Mouse (Mus musculus) lung, embryonic 16.5 days (tissue): ENCODE measurements around the gene Apbb1ip. TPM values are rescaled to one million over a fixed set of nuclear protein-coding genes. Genes with fewer than 3 reads are reported as not detected.

Experiments
- ATAC-seq: fragments of 200-750 bp; cut with Nextera tagmentation; 2 replicates; pipeline ENCODE4 v1.8.0; 2017; ENCODE audit warnings: low read depth, mild to moderate bottlenecking, moderate library complexity
- H3K27ac ChIP-seq: fragments of 300-500 bp; sonication (generic); 2 replicates; pipeline ENCODE4 v1.5.1; 2014; ENCODE audit warnings: mild to moderate bottlenecking, control low read depth, low read length
- H3K27me3 ChIP-seq: fragments of 300-500 bp; sonication (generic); 2 replicates; pipeline ENCODE4 v1.6.1; 2014; ENCODE audit warnings: low read depth, low read length, mixed read lengths; ENCODE audit not compliant: control insufficient read depth, insufficient read depth
- H3K36me3 ChIP-seq: fragments of 300-500 bp; sonication (generic); 2 replicates; pipeline ENCODE4 v1.6.1; 2014; ENCODE audit warnings: low read length; ENCODE audit not compliant: control insufficient read depth, insufficient read depth
- H3K4me1 ChIP-seq: fragments of 300-500 bp; sonication (generic); replicated peaks from 2 replicates; pipeline ENCODE4 v1.6.1; 2014; ENCODE audit warnings: low read length, mixed read lengths; ENCODE audit not compliant: control insufficient read depth, insufficient read depth
- H3K4me2 ChIP-seq: fragments of 300-500 bp; sonication (generic); 2 replicates; pipeline ENCODE4 v1.6.1; 2014; ENCODE audit warnings: low read depth, low read length, control low read depth
- H3K4me3 ChIP-seq: fragments of 300-500 bp; sonication (generic); 2 replicates; pipeline ENCODE4 v1.5.1; 2014; ENCODE audit warnings: mild to moderate bottlenecking, low read length, control low read depth
- H3K9ac ChIP-seq: fragments of 300-500 bp; sonication (generic); 2 replicates; pipeline ENCODE4 v1.6.1; 2014; ENCODE audit warnings: low read length, control low read depth
- H3K9me3 ChIP-seq: fragments of 300-500 bp; sonication (generic); 2 replicates; pipeline ENCODE4 v1.6.1; 2016; ENCODE audit warnings: low read length; ENCODE audit not compliant: control insufficient read depth
- WGBS: fragments of 180-500 bp; shearing (Covaris S2); extraction: QIAGEN DNeasy Blood & Tissue Kit; methylation state at CpG from one replicate; pipeline ENCODE4 v1.1.7; 2014; 5-methylcytosine and 5-hydroxymethylcytosine counted together
- polyA plus RNA-seq: library from polyadenylated mRNA; unstranded; fragments of >200 nt; fragmentation: Nextera tagmentation; extraction: Ambion mirVana; gene quantifications from 2 replicates; pipeline ENCODE4 v1.2.1, GENCODE M21; 2015

Apbb1ip gene
- 1.6 and 2.3 TPM in 2 replicates for polyA plus RNA-seq

GRCm38 (mm10) chr2:22773549-22774180 is at the start of gene Apbb1ip:
Apbb1ip (plus strand) TSS chr2:22774094.
- no peaks in the 10 kb centered on the region for H3K9me3 ChIP-seq
- peaks cover 2% of the 10 kb centered on the region; the same call in 1 of the 2 replicates for H3K27me3 ChIP-seq
- ATAC-seq: peak; percentile 34; the same call in 1 of the 2 replicates
- 24% methylated on average over 9 of the region's 9 CpGs for WGBS
- H3K27ac ChIP-seq: no peak within 1 kb of the TSS
- H3K4me1 ChIP-seq: no peaks in the 10 kb centered on the region
- peak within 1 kb of the TSS; percentile 43 for H3K4me3 ChIP-seq
- peak within 1 kb of the TSS; percentile 65 for H3K4me2 ChIP-seq
- peak within 1 kb of the TSS; percentile 42 for H3K9ac ChIP-seq
- H3K36me3 ChIP-seq: no peaks in the 10 kb centered on the region

- 85% methylated on average over 1 of the region's 1 CpGs for WGBS
- no peaks in the 10 kb centered on the region for H3K9me3 ChIP-seq
These were observed 46.8 kb upstream of the Apbb1ip start for GRCm38 (mm10) chr2:22727113-22727512.

GRCm38 (mm10) chr2:22736134-22736533 is 37.8 kb upstream of the Apbb1ip start:
- H3K9me3 ChIP-seq: no peaks in the 10 kb centered on the region
- H3K9ac ChIP-seq: no peak overlapping the region
- H3K4me3 ChIP-seq: no peak overlapping the region
- ATAC-seq: no peak
- H3K4me1 ChIP-seq: no peaks in the 10 kb centered on the region
- WGBS: 54% methylated on average over 2 of the region's 2 CpGs
- no peaks in the 10 kb centered on the region for H3K27me3 ChIP-seq
- no peak overlapping the region for H3K27ac ChIP-seq
- H3K36me3 ChIP-seq: no peaks in the 10 kb centered on the region
- H3K4me2 ChIP-seq: no peak overlapping the region

More at GRCm38 (mm10) chr2:22727113-22727512, 46.8 kb upstream of the Apbb1ip start:
- H3K4me1 ChIP-seq: no peaks in the 10 kb centered on the region
- no peak overlapping the region for H3K27ac ChIP-seq
- no peak overlapping the region for H3K4me3 ChIP-seq
- H3K27me3 ChIP-seq: no peaks in the 10 kb centered on the region
- H3K9ac ChIP-seq: no peak overlapping the region
- H3K4me2 ChIP-seq: no peak overlapping the region
- ATAC-seq: no peak
- no peaks in the 10 kb centered on the region for H3K36me3 ChIP-seq

GRCm38 (mm10) chr2:22739369-22739768 is 34.5 kb upstream of the Apbb1ip start:
- H3K27ac ChIP-seq: no peak overlapping the region
- no peak for ATAC-seq
- no peak overlapping the region for H3K4me2 ChIP-seq
- no peaks in the 10 kb centered on the region for H3K9me3 ChIP-seq
- no peak overlapping the region for H3K9ac ChIP-seq
- WGBS: 88% methylated on average over 1 of the region's 1 CpGs
- H3K4me1 ChIP-seq: no peaks in the 10 kb centered on the region
- H3K27me3 ChIP-seq: no peaks in the 10 kb centered on the region
- no peaks in the 10 kb centered on the region for H3K36me3 ChIP-seq
- H3K4me3 ChIP-seq: no peak overlapping the region

- WGBS: 81% methylated on average over 1 of the region's 1 CpGs
- ATAC-seq: no peak
- Histone ChIP-seq H3K9ac (no peak overlapping the region), H3K4me1 (no peaks in the 10 kb centered on the region), H3K9me3 (no peaks in the 10 kb centered on the region), H3K36me3 (no peaks in the 10 kb centered on the region), H3K27ac (no peak overlapping the region), H3K4me3 (no peak overlapping the region), H3K4me2 (no peak overlapping the region), H3K27me3 (no peaks in the 10 kb centered on the region)
These were observed 33.5 kb upstream of the Apbb1ip start for GRCm38 (mm10) chr2:22740441-22740840.

GRCm38 (mm10) chr2:22741222-22741621 is 32.7 kb upstream of the Apbb1ip start:
- ATAC-seq: no peak
- Histone ChIP-seq H3K36me3 (no peaks in the 10 kb centered on the region), H3K9me3 (no peaks in the 10 kb centered on the region), H3K4me1 (no peaks in the 10 kb centered on the region), H3K27me3 (peaks cover 2% of the 10 kb centered on the region), H3K4me2 (no peak overlapping the region), H3K9ac (no peak overlapping the region), H3K27ac (no peak overlapping the region), H3K4me3 (no peak overlapping the region)
- WGBS: 55% methylated on average over 3 of the region's 3 CpGs

- under 1% methylated on average over 29 of the region's 38 CpGs for WGBS
- Histone ChIP-seq H3K9ac (no peak overlapping the region), H3K4me3 (no peak overlapping the region), H3K4me2 (no peak overlapping the region), H3K27ac (no peak overlapping the region), H3K36me3 (no peaks in the 10 kb centered on the region), H3K9me3 (no peaks in the 10 kb centered on the region), H3K27me3 (peaks cover 2% of the 10 kb centered on the region), H3K4me1 (no peaks in the 10 kb centered on the region)
- ATAC-seq: no peak
These were observed 29.7 kb upstream of the Apbb1ip start for GRCm38 (mm10) chr2:22744121-22744761.

- Histone ChIP-seq H3K4me3 (no peak overlapping the region), H3K4me1 (no peaks in the 10 kb centered on the region), H3K9ac (no peak overlapping the region), H3K36me3 (no peaks in the 10 kb centered on the region), H3K27ac (no peak overlapping the region), H3K9me3 (no peaks in the 10 kb centered on the region), H3K4me2 (no peak overlapping the region), H3K27me3 (peaks cover 2% of the 10 kb centered on the region)
- 4% methylated on average over 19 of the region's 19 CpGs for WGBS
- ATAC-seq: no peak
These were observed 29.0 kb upstream of the Apbb1ip start for GRCm38 (mm10) chr2:22744876-22745275.

- H3K9ac ChIP-seq: no peak overlapping the region
- H3K4me1 ChIP-seq: no peaks in the 10 kb centered on the region
- H3K36me3 ChIP-seq: no peaks in the 10 kb centered on the region
- no peak overlapping the region for H3K4me2 ChIP-seq
- no peak for ATAC-seq
- H3K27ac ChIP-seq: no peak overlapping the region
- H3K27me3 ChIP-seq: peaks cover 2% of the 10 kb centered on the region
- H3K4me3 ChIP-seq: no peak overlapping the region
- no peaks in the 10 kb centered on the region for H3K9me3 ChIP-seq
These were observed 27.1 kb upstream of the Apbb1ip start for GRCm38 (mm10) chr2:22746785-22747184.
